Mouse (Mus musculus) forebrain, embryonic 13.5 days (tissue): ENCODE data around the gene Zfp846. TPM values are rescaled to one million over a fixed set of nuclear protein-coding genes. Genes with fewer than 3 reads are reported as not detected.

Experiments used
- polyA plus RNA-seq: library from polyadenylated mRNA; unstranded; fragments of >200 nt; fragmentation: Nextera tagmentation; extraction: Ambion mirVana; gene quantifications from 2 replicates; pipeline ENCODE4 v1.2.1, GENCODE M21; 2015

The Zfp846 gene
- polyA plus RNA-seq, 1 experiment from 2014 or later: 37.1 TPM

Other genes starting within 250 kb of the Zfp846 start
- gene Olfr18, start 245.2 kb upstream of the Zfp846 start, polyA plus RNA-seq: 0.15 TPM in 1 of 2 replicates, not detected in the other
- gene Zfp560, start 196.1 kb upstream of the Zfp846 start, polyA plus RNA-seq: 48.8 and 49.0 TPM in 2 replicates
- gene Zfp26, start 121.1 kb upstream of the Zfp846 start, polyA plus RNA-seq: 22.3 and 23.8 TPM in 2 replicates
- 30.1 and 35.2 TPM in 2 replicates for gene Zfp426, start 88.5 kb upstream of the Zfp846 start, polyA plus RNA-seq
- gene Zfp266, start 59.9 kb upstream of the Zfp846 start, polyA plus RNA-seq: 158 TPM in 2 replicates
- 533 and 604 TPM in 2 replicates for gene Ubl5, start 61.6 kb downstream of the Zfp846 start, polyA plus RNA-seq
- gene Fbxl12, start 63.5 kb downstream of the Zfp846 start, polyA plus RNA-seq: 15.0 and 15.4 TPM in 2 replicates
- gene Pin1, start 70.8 kb downstream of the Zfp846 start, polyA plus RNA-seq: 64.8 and 68.3 TPM in 2 replicates
- 52.6 and 68.1 TPM in 2 replicates for gene Olfm2, start 165.1 kb downstream of the Zfp846 start, polyA plus RNA-seq
- gene Col5a3, start 233.8 kb downstream of the Zfp846 start, polyA plus RNA-seq: 0.11 and 0.15 TPM in 2 replicates
- not detected in 2 replicates for gene Rdh8, start 237.2 kb downstream of the Zfp846 start, polyA plus RNA-seq